Mouse (Mus musculus) lung, adult 2 months (tissue): Measurements from ENCODE around the gene Zfp683.

ENCODE experiments used
- CTCF ChIP-seq: fragments of 200-500 bp; IDR thresholded peaks from 2 replicates; pipeline ENCODE4 v1.5.1; 2011; ENCODE audit warnings: mild to moderate bottlenecking, low read length, control low read depth; ENCODE audit not compliant: insufficient read depth
- POLR2A ChIP-seq: fragments of 200-500 bp; IDR thresholded peaks from 2 replicates; pipeline ENCODE4 v1.6.1; 2011; ENCODE audit warnings: low read depth, mild to moderate bottlenecking, control low read depth, low read length, borderline replicate concordance; ENCODE audit errors: extremely low read depth

- no peak for TF ChIP-seq CTCF
- TF ChIP-seq POLR2A: no peak
These were observed 27.8 kb upstream of the Zfp683 start for GRCm38 (mm10) chr4:134025802-134026201.
